Mouse (Mus musculus): ENCODE data around the gene Pnma1.

GRCm38 (mm10) chr12:84140135-84140534, 8.2 kb downstream of the Pnma1 start:
- no peak for TF ChIP-seq CTCF (IDR thresholded peaks at IDR 0.05; ENCODE audit: extremely low read depth, insufficient read depth, low read length)
- no peak for TF ChIP-seq POLR2A (IDR thresholded peaks at IDR 0.05; ENCODE audit: extremely low read depth, insufficient read depth, low read length)

Measured in cortical plate, adult 2 months (tissue).